Mouse (Mus musculus) spleen, postnatal 4 days (tissue): Measurements from ENCODE around the gene Olfr1098.

Experiments
- DNase-seq, 2 experiments: peaks; one replicate each; pipeline ENCODE4 v3.0.0; 2022; ENCODE audit warnings: low spot score in 2 of 2

Olfr1098 gene

DNA sequence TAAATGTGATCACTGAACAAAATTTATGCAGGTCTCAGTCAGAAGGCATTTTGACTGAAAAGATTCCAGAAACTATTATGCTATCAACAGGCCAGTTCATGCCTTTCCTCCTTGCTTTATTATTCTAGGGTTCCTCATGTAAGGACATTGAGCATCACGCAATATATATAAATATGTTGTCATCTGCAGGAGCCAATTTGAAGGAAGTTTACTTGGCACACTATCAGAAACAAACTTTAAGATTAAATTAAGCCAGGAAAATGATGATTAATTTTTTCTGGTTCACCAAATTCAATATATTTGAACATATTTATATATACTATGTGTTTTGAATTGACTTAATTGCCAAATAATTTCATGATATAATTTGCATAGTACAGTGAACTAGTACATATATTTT, at the start of gene Olfr1098:
TSS of gene Olfr1098 (minus strand) at position 101 of the 400 bp plus-strand sequence.
- DNase-seq, result no peak

DNA sequence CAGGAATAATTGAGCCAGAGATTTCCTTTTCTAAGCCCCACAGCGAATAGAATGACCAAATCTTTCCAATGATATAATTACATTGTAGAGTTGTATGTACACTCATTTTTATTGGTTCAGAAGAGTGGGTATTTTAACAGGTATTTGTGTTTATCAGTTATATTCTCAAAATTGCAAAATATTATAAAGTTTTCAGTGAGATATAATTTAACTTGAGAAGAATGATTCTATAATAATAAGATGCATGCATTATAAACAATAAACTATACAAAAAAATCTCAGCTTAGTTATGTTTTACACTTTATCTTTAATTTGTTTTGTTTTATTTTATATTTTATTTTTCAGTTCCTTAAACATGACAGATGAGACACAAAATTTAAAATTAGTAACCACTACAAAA, 36.2 kb upstream of the Olfr1098 start, which contains the start of gene Olfr1099:
TSS of gene Olfr1099 (minus strand) at position 101 of the 400 bp plus-strand sequence.
- DNase-seq, result no peak

DNA sequence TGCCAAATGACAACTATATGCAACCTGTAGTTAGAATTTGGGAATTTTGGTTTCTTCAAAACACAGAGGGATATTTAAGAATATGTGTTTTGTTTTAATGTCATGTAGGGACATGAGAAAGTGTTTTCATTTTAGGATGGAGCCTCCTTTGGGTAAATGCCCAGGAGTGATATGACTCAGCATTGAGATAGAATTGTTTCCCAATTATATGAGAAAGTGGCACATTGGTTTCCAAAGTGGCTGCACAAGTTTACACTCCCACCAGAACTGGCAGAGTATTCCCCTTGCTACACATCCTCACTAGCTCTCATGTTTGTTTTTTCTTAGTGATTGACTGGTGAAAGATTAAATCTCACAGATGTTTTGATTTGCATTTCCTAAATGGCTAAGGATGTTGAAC, 2.2 kb upstream of the Olfr1098 start:
- no peak for DNase-seq

DNA sequence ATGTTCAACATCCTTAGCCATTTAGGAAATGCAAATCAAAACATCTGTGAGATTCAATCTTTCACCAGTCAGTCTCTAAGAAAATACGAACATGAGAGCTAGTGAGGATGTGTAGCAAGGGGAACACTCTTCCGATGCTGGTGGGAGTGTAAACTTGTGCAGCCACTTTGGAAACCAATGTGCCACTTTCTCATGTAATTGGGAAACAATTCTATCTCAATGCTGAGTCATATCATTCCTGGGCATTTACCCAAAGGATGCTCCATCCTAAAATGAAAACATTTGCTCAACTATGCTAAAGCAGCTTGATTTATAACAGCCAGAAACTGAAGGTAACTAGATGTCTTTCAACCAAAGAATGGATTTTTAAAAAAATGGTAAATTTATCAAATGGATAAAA, 18.7 kb downstream of the Olfr1098 start:
- no peak for DNase-seq

DNA sequence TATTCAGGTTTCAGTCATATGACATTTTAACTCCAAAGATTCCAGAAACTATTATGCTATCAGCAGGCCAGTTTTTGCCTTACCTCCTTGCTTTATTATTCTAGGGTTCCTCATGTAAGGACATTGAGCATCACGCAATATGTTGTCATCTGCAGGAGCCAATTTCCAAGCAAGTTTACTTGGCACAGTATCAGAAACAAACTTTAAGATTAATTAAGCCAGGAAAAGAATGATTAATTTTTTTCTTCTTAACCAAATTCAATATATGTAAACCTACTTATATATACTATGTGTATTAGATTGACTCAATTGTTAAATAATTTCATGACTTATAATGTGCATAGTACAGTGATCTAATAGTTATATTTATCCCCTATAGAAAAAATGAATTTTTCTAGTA, 32.2 kb downstream of the Olfr1098 start, which contains the start of gene Olfr1097:
TSS of gene Olfr1097 (minus strand) at position 101 of the 400 bp plus-strand sequence.
- DNase-seq, result no peak

DNA sequence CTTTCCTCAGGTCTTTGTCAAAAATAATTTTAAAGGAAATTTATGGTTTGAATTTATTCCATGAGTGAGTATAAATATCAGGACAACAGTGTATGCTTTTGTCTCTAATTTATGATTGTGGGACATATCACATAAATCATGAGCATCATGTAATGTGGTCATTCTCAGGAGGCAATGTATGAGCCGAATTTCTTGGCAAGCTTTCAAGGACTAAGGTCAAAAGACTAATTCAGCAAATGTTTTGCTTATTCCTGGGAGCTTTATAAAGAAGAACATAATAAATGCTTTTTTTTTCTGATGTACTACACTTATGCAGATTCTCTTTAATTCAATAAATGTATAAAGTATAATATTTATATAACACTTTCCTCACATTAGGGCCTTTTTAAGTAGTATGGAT, 49.6 kb downstream of the Olfr1098 start, which contains the start of gene Gm13723:
TSS of gene Gm13723 (minus strand) at position 101 of the 400 bp plus-strand sequence.
- DNase-seq, result no peak
